Mouse (Mus musculus) hindbrain, embryonic 11.5 days (tissue): ENCODE results near the gene Pitx2. TPM values are rescaled to one million over a fixed set of nuclear protein-coding genes. Genes with fewer than 3 reads are reported as not detected.

ENCODE experiments used
- ATAC-seq: fragments of 200-750 bp; cut with Nextera tagmentation; 2 replicates; pipeline ENCODE4 v1.8.0; 2017; ENCODE audit warnings: mild to moderate bottlenecking, moderate TSS enrichment, moderate library complexity; ENCODE audit not compliant: low FRiP score
- DNase-seq: peaks from one replicate; pipeline ENCODE4 v3.0.0-alpha.2; 2015; ENCODE audit warnings: low spot score
- H3K27ac ChIP-seq: fragments of 300-500 bp; sonication (generic); 2 replicates; pipeline ENCODE4 v1.5.1; 2014; ENCODE audit warnings: mild to moderate bottlenecking, low read depth, low read length
- H3K27me3 ChIP-seq: fragments of 300-500 bp; sonication (generic); 2 replicates; pipeline ENCODE4 v1.6.1; 2014; ENCODE audit warnings: mild to moderate bottlenecking, low read length, moderate library complexity, mixed read lengths; ENCODE audit not compliant: control insufficient read depth, insufficient read depth
- H3K36me3 ChIP-seq: fragments of 300-500 bp; sonication (generic); 2 replicates; pipeline ENCODE4 v1.6.1; 2014; ENCODE audit warnings: mild to moderate bottlenecking, low read length, moderate library complexity, mixed read lengths; ENCODE audit not compliant: control insufficient read depth, insufficient read depth
- H3K4me1 ChIP-seq: fragments of 300-500 bp; sonication (generic); replicated peaks from 2 replicates; pipeline ENCODE4 v1.6.1; 2014; ENCODE audit warnings: low read length, mixed read lengths; ENCODE audit not compliant: control insufficient read depth, insufficient read depth
- H3K4me2 ChIP-seq: fragments of 300-500 bp; sonication (generic); replicated peaks from 2 replicates; pipeline ENCODE4 v1.6.1; 2014; ENCODE audit warnings: mild to moderate bottlenecking, low read depth, low read length
- H3K4me3 ChIP-seq: fragments of 300-500 bp; sonication (generic); 2 replicates; pipeline ENCODE4 v1.5.1; 2014; ENCODE audit warnings: low read depth, low read length
- H3K9ac ChIP-seq: fragments of 300-500 bp; sonication (generic); 2 replicates; pipeline ENCODE4 v1.6.1; 2014; ENCODE audit warnings: low read depth, low read length
- H3K9me3 ChIP-seq: fragments of 300-500 bp; sonication (generic); 2 replicates; pipeline ENCODE4 v1.6.1; 2016; ENCODE audit warnings: low read length; ENCODE audit not compliant: control insufficient read depth
- WGBS: fragments of 180-500 bp; shearing (Covaris S2); extraction: QIAGEN DNeasy Blood & Tissue Kit; methylation state at CpG from one replicate; pipeline ENCODE4 v1.1.7; 2014; 5-methylcytosine and 5-hydroxymethylcytosine counted together
- polyA plus RNA-seq: library from polyadenylated mRNA; unstranded; fragments of >200 nt; fragmentation: Nextera tagmentation; extraction: Ambion mirVana; gene quantifications from 2 replicates; pipeline ENCODE4 v1.2.1, GENCODE M21; 2014

Pitx2 gene
- polyA plus RNA-seq: 2.9 and 4.9 TPM in 2 replicates

GRCm38 (mm10) chr3:129199609-129200500 lies at the start of gene Pitx2:
Gene Pitx2 (plus strand): TSS chr3:129199878.
- Histone ChIP-seq H3K4me2 (peak within 1 kb of the TSS; percentile 65), H3K36me3 (no peaks in the 10 kb centered on the region), H3K9me3 (no peaks in the 10 kb centered on the region), H3K9ac (peak within 1 kb of the TSS; percentile 19; the same call in 1 of the 2 replicates), H3K27me3 (peaks cover 85% of the 10 kb centered on the region), H3K4me1 (peaks cover 13% of the 10 kb centered on the region), H3K4me3 (peak within 1 kb of the TSS; percentile 36), H3K27ac (no peak within 1 kb of the TSS)
- DNase-seq: peak; percentile 80
- WGBS: under 1% methylated on average over 59 of the region's 60 CpGs
- peak; percentile 79 for ATAC-seq

- Histone ChIP-seq H3K27ac (no peak overlapping the region), H3K27me3 (no peaks in the 10 kb centered on the region), H3K9ac (no peak overlapping the region), H3K9me3 (no peaks in the 10 kb centered on the region), H3K4me3 (no peak overlapping the region), H3K36me3 (no peaks in the 10 kb centered on the region), H3K4me1 (no peaks in the 10 kb centered on the region), H3K4me2 (no peak overlapping the region)
- ATAC-seq (no peak), DNase-seq (no peak)
- 84% methylated on average over 2 of the region's 2 CpGs for WGBS
These were observed 49.7 kb upstream of the Pitx2 start for GRCm38 (mm10) chr3:129150001-129150400.

GRCm38 (mm10) chr3:129151096-129151685 lies 48.5 kb upstream of the Pitx2 start:
- Histone ChIP-seq H3K9me3 (no peaks in the 10 kb centered on the region), H3K4me3 (no peak overlapping the region), H3K27ac (no peak overlapping the region), H3K4me2 (no peak overlapping the region), H3K9ac (no peak overlapping the region), H3K36me3 (no peaks in the 10 kb centered on the region), H3K27me3 (no peaks in the 10 kb centered on the region), H3K4me1 (no peaks in the 10 kb centered on the region)
- DNase-seq: no peak
- WGBS: 75% methylated on average over 8 of the region's 8 CpGs
- ATAC-seq: no peak

- ATAC-seq (no peak), DNase-seq (no peak)
- H3K9ac ChIP-seq: no peak overlapping the region
- H3K27ac ChIP-seq: no peak overlapping the region
- no peaks in the 10 kb centered on the region for H3K36me3 ChIP-seq
- H3K27me3 ChIP-seq: no peaks in the 10 kb centered on the region
- no peaks in the 10 kb centered on the region for H3K9me3 ChIP-seq
- WGBS: 69% methylated on average over 9 of the region's 9 CpGs
- H3K4me3 ChIP-seq: no peak overlapping the region
- H3K4me1 ChIP-seq: no peaks in the 10 kb centered on the region
- H3K4me2 ChIP-seq: no peak overlapping the region
These were observed 40.8 kb upstream of the Pitx2 start for GRCm38 (mm10) chr3:129158812-129159370.

- Histone ChIP-seq H3K9ac (no peak overlapping the region), H3K27ac (no peak overlapping the region), H3K4me3 (no peak overlapping the region), H3K27me3 (no peaks in the 10 kb centered on the region), H3K9me3 (no peaks in the 10 kb centered on the region), H3K4me2 (no peak overlapping the region), H3K4me1 (no peaks in the 10 kb centered on the region), H3K36me3 (no peaks in the 10 kb centered on the region)
- ATAC-seq (no peak), DNase-seq (no peak)
- 89% methylated on average over 11 of the region's 11 CpGs for WGBS
These were observed 38.2 kb upstream of the Pitx2 start for GRCm38 (mm10) chr3:129161333-129162035.

- Histone ChIP-seq H3K9ac (no peak overlapping the region), H3K4me3 (no peak overlapping the region), H3K36me3 (no peaks in the 10 kb centered on the region), H3K27me3 (no peaks in the 10 kb centered on the region), H3K9me3 (no peaks in the 10 kb centered on the region), H3K4me1 (no peaks in the 10 kb centered on the region), H3K4me2 (no peak overlapping the region), H3K27ac (no peak overlapping the region)
- ATAC-seq: no peak
- 83% methylated on average over 1 of the region's 1 CpGs for WGBS
- DNase-seq: no peak
These were observed 35.4 kb upstream of the Pitx2 start for GRCm38 (mm10) chr3:129164246-129164645.

- H3K4me3 ChIP-seq: no peak overlapping the region
These were observed 34.0 kb upstream of the Pitx2 start for GRCm38 (mm10) chr3:129165715-129166114.

GRCm38 (mm10) chr3:129166684-129167083 lies 33.0 kb upstream of the Pitx2 start:
- DNase-seq: no peak
- Histone ChIP-seq H3K27ac (no peak overlapping the region), H3K4me2 (no peak overlapping the region), H3K36me3 (no peaks in the 10 kb centered on the region), H3K4me1 (no peaks in the 10 kb centered on the region), H3K27me3 (no peaks in the 10 kb centered on the region), H3K9ac (no peak overlapping the region), H3K9me3 (no peaks in the 10 kb centered on the region), H3K4me3 (no peak overlapping the region)
- 6% methylated on average over 6 of the region's 6 CpGs for WGBS
- ATAC-seq: no peak

More at GRCm38 (mm10) chr3:129165715-129166114, 34.0 kb upstream of the Pitx2 start:
- 90% methylated on average over 8 of the region's 8 CpGs for WGBS
- Histone ChIP-seq H3K4me1 (no peaks in the 10 kb centered on the region), H3K9me3 (no peaks in the 10 kb centered on the region), H3K36me3 (no peaks in the 10 kb centered on the region), H3K27ac (no peak overlapping the region), H3K9ac (no peak overlapping the region), H3K27me3 (no peaks in the 10 kb centered on the region), H3K4me2 (no peak overlapping the region)
- ATAC-seq (no peak), DNase-seq (no peak)
